Mouse (Mus musculus) kidney, postnatal 10 days (tissue): ENCODE results near the gene Ulk1.
"Not testable (repeated sequence)": the region's sequence is repeated elsewhere in the genome, so short reads cannot be mapped to it uniquely, and the experiment has no call there.

Experiments used
- DNase-seq: peaks from one replicate; pipeline ENCODE4 v3.0.0; 2021; ENCODE audit warnings: mixed read lengths

Ulk1 gene

GRCm38 (mm10) chr5:110804012-110804743 is 5.7 kb downstream of the Ulk1 start:
- DNase-seq: no peak

GRCm38 (mm10) chr5:110802809-110803208 is 7.1 kb downstream of the Ulk1 start:
- DNase-seq: no peak

- peak; percentile 25 for DNase-seq
These were observed 7.7 kb downstream of the Ulk1 start for GRCm38 (mm10) chr5:110802186-110802585.

GRCm38 (mm10) chr5:110801036-110801624 is 8.8 kb downstream of the Ulk1 start:
- no peak for DNase-seq

GRCm38 (mm10) chr5:110797696-110798095 is 12.2 kb downstream of the Ulk1 start:
- DNase-seq: peak; percentile 77

GRCm38 (mm10) chr5:110794363-110794762 is 15.5 kb downstream of the Ulk1 start:
- DNase-seq: peak; percentile 53

- DNase-seq: peak; percentile 55
These were observed 21.2 kb downstream of the Ulk1 start for GRCm38 (mm10) chr5:110788684-110789083.

- DNase-seq: no peak
These were observed 23.6 kb downstream of the Ulk1 start for GRCm38 (mm10) chr5:110786081-110786835.

GRCm38 (mm10) chr5:110783150-110783549 is 26.7 kb downstream of the Ulk1 start:
- DNase-seq: no peak

GRCm38 (mm10) chr5:110781529-110782238 is 28.2 kb downstream of the Ulk1 start:
- DNase-seq: no peak

GRCm38 (mm10) chr5:110780761-110781528 is 29.0 kb downstream of the Ulk1 start:
- DNase-seq: peak; percentile 47

GRCm38 (mm10) chr5:110779998-110780760 is 29.7 kb downstream of the Ulk1 start, which contains the start of gene Pus1:
Gene Pus1 (minus strand): TSS chr5:110780659.
- DNase-seq: peak; percentile 97

GRCm38 (mm10) chr5:110779276-110779997 is 30.5 kb downstream of the Ulk1 start:
- DNase-seq: no peak

GRCm38 (mm10) chr5:110778263-110778662 is 31.6 kb downstream of the Ulk1 start:
- no peak for DNase-seq

- DNase-seq: no peak
These were observed 33.8 kb downstream of the Ulk1 start for GRCm38 (mm10) chr5:110776141-110776540.

GRCm38 (mm10) chr5:110774511-110774910 is 35.4 kb downstream of the Ulk1 start:
- DNase-seq: no peak

- DNase-seq: not testable (repeated sequence)
These were observed 37.0 kb downstream of the Ulk1 start for GRCm38 (mm10) chr5:110772945-110773344.

- DNase-seq: peak; percentile 100
These were observed 39.3 kb downstream of the Ulk1 start, which contains the start of gene Ep400 for GRCm38 (mm10) chr5:110770448-110771158. Gene Ep400 (minus strand): TSS chr5:110770717.

GRCm38 (mm10) chr5:110770031-110770445 is 39.9 kb downstream of the Ulk1 start:
- peak; percentile 79 for DNase-seq

GRCm38 (mm10) chr5:110769272-110769671 is 40.6 kb downstream of the Ulk1 start:
- DNase-seq: no peak
